Mouse (Mus musculus) urinary bladder, adult 18-20 months (tissue): ENCODE data around the gene Iqck.

Experiments used
- DNase-seq, 2 experiments: peaks; one replicate each; pipeline ENCODE4 v3.0.0; 2022; ENCODE audit warnings: low spot score in 2 of 2, mixed read lengths in 2 of 2

Iqck gene

DNA sequence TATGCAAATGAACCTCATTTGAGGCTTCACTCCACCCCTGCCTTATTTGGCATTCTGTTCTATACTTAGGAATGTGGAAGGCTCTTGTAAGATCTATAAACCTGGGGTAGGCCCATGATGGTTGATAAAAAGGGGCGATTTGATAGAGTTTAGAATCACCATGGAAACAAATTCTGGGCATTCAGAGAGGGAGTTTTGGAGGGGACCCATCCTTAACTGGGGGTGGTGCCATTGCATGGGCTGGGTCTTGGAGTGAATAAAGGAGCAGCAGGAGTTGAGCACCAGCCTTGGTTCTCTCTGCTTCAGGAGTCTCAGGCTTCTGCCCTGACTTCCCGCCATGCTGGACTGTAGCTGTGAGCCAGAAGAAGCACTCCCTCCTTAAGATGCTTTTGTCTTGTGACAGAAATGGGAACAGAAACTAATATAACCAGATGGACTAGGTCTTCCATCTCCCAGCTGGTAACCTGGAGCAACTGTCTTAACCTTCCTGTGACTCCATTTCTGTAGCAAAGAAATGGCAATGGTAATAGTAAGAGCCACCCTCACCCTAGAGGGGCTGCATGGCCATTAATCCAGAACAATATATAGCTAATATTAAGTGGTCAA is 93.2 kb downstream of the Iqck start:
- no peak for DNase-seq

DNA sequence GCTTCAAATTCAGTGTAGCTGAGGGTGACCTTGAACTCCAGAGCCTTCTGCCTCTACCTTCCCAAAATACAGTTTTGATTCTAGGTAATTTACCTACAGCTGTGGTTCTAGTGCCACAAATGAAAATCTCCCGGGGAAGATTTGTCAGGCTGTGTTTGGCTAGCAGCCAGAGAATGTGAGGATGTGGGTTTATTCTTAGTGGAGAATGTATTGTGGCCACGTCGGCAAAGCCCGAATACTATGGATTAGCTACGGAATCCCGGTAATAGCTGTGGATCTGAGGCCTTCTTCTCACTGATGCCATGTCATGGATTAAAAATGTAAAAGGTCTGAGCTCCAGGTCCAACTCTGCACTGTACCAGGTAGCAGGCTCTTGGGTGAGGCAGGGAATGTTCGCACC is 94.2 kb downstream of the Iqck start:
- DNase-seq, result no peak

DNA sequence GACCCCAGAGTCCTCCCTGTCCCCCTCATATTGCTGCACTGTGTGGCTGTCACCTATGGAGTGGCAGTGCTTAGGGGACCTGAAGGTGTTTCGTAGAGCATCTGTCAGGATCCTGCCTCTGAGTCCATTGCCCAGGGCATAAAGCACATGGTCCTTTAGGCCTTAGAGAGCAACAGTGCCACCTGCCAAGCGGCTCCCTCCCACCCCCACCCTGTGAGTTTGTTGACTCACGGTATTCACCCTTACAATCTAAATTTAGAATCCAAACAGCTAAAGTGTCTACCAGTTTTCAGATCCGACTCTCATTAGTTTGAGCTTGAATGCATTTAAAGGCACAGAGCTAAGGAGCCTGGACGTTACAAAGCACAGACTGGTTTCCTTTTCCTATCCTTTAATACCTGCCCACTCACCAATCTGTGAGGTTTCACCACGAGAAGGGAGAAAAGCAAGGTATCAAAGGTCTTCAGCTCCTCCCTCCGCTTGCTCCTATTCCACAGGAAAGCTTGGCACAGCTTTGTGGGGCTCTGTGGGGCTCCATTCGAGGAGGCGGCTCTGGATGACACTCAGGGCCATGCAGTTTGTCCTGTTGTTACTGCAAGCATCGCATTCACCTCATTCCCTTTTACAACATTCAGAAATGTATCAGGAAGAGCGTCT is 98.2 kb downstream of the Iqck start:
- no peak for DNase-seq

DNA sequence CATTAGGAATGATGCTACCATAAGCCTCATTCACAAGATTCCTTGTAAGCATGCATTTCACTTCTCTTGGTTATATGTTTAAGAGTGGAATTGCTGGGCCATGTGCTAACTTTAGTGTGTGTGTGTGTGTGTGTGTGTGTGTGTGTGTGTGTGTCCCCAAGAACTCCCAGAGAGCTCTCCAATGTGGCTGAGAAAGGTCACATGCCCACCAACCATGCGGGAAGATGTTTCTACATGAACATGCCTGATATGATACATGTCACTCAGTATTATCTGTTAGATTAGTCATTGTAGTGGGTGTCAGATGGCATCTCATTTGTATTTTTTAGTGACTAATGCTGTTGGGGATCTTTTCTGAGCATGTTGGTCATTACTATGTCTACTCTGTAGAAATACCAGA is 99.4 kb downstream of the Iqck start:
- DNase-seq, result no peak

DNA sequence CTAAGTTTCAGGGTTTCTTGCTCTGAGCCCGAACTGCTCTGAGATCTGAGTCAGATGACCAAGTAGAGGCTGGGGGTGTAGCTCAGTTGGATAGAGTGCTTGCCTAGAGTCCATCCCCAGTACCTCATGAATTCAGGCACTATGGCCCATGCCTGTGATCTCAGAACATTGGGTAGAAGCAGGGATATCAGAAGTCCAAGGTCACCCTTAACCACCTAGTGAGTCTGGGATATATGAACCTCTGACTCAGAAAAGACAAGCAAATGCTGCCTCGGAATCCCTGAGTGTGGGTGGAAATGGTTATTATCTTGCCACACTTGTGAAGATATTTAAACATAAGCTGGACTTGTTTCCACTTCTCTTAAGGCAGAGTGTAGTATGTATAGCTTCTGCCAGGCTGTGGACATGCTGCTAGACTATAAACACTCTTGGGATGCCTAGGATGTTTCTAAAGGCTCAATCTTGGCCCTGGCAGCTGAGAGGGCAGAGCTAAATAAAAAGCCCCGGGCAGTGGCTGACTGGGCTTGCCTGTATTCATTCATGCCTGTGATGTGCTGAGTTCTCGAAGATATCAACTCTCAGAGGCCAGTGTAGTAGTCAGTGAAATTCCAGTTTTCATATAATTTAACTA is 101.2 kb downstream of the Iqck start:
- no peak for DNase-seq

DNA sequence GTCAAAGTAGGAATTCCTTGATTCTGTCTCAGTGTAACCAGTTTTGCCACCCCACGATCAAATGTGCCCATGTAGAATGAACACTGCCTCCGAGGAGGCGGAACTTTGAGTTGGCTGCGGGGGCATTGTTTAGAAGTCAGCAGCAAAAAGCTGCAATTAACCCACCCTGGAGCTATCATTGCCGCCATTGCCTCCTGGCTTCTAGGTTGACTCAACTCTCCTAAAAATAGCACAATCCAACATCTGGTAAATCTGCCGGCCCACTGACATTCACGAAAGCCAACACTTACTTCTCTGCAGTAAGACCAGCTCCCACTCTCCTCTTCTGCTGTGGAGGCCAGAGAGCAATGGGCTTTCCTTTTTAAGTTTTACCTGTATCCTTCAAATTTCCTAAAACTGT is 103.7 kb downstream of the Iqck start:
- DNase-seq, result no peak

DNA sequence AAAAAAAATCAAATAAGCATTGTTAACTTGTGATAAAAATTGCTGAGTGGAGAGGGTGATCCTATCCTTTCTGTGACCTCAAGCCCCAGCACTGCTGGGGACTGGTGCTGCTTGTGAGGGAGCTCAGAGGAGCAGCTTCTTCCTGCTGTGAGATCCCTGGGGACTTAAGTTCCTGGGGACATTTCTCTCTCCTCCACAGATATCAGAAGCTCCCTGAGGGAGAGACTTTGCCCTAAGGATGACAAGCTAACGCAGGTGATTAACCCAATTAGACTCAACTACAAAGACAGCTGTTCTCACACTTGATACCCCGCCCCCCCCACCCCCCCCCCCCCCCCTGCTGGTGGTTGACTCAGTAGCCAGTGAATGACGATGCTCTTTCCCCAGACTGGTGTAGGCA is 109.2 kb downstream of the Iqck start:
- no peak for DNase-seq

DNA sequence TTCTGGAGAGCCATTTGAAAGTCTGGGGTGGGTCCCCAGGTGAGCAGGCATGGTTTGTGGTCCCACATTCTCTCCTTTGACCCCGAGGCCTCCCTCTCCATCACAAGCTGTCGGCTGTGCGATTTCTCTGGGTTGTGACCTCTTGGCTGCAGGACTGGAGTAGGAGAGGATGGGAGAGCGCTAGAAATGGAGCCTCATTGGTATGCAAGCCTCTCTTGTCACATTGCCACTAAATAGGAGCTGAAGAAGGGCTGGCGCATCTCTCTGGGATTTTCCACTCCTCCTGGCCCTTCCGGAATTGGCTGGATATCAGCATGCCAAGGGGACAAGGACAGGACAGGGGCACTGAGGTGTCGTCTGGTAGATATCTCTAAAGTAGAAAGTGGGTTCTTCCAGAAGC is 109.6 kb downstream of the Iqck start:
- no peak for DNase-seq

DNA sequence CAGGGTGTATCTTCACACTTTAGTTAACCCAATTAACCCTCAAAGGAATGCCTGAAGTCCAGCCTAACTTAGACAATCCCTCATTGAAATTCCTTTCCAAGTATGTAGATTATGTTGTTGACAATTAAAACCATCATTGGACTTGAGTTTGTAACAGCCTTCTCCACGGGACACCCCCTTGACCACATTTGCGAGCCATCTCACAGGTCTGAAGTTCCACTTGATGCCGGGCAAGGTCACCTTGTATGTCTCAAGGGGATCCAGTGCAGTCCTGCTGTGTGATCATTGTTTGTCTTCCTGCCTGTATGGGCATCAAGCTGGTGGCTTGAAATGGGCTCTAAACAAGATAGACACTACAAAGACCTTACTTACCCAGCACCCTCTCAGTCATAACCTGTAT is 113.3 kb downstream of the Iqck start:
- no peak for DNase-seq

DNA sequence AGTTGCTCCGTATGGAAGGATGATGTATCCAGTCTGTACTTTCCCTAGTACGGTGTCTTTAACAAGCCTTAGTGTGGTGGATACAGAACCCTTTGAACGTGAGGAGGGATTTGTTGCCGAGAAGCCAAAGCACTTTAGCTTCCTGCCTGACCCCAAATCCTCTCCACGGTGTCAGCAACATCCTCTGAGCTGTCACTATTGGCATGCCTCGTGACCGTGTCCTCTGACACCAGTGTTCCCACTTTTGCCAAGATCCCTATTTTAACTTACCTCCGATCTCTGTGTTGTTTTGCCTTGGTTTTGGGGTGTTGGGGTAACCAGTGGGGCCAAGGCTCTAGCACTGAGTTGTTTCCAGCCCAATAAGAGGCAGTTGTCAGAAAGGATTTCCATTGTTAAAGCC is 115.9 kb downstream of the Iqck start:
- DNase-seq, result no peak

DNA sequence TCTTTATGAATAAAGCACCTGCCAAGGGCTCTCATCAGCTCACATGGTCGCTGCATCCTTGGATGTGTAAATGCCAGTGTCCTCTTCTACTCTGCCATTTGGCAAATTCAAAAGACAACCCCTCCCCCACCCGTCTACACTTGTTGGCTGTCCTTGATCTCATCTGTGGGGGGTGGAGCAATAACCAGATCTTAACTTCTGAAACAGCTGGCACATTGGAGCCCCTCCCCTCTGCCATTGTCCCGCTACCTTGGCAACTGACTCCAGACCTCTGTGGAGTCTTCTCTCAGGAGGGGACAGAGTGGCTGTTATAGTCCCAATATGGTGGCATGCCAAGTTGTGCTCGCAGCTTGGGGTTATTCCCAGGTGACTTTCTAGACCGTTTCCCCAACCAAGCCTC is 116.8 kb downstream of the Iqck start:
- no peak for DNase-seq

DNA sequence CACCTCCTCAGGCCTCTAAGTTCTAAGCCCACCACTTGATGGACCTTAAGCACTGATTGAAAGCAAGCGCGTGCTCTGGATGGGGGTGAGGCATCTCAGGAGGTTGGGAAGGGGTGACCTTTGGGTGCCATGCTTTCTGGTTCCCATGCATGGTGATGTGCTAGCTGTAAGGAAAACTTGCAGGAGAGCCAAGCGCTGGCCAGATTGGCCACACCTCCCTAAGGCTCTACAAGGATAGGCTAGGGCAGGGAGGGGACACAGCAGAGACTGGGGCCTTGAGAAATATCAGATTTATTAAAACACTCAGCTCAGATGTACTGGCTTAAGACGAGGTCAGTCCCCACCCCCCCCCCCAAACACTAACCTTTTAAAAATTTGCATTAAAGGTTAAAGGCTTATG is 117.8 kb downstream of the Iqck start:
- no peak for DNase-seq

DNA sequence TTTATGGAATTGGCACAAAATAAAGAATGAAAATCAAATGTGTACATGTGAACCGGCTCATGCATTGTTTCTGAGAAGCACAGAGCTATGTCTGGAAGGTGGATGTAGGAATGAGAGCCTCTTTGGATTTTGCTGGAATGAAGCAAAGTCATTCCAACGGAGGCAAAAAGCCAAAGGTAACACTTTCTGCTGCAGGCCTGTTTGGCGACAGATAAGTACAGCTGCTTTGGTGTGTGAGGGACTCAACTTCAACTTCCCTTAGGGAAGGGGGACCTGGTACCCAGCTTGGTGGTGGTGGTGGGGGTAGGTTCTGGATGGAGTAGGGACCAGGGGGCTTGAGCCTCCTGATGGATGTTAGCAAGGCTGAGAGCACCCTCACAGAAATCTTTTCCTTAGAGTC is 120.3 kb downstream of the Iqck start:
- no peak for DNase-seq

DNA sequence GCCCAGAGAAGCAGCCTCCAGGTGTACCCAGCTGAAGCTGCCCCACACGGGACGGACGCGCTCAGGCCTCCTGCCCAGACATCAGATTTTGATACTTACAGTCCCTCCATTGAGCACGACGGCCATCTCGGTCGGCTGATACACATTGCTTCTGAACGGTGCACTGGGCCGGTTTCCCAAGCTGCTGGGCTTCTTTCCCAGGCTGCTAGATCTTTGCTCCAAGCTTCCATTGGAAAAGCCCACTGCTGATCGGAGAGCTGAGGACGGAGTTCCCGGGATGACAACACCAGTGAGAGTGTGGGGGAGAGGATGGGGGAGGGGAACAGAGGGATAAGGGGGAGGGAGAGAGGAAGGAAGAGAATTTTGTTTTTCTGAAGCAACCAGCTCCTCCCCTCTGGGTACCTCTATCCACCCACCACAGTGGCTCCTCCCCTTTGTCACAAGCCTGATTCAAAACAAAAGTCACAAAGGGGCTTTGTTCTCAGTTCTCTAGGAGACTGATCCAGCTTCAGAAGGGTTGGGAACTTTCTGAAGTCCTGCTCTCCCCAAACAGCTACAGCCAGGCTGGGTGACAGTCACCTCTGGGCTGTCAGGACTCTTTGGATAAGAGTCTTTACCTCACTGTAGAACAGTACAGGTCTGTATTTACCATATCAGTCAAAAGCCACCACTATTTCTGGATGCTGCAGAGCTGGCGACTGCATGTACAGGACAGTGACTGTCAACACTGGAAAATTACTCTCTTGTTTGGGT is 121.0 kb downstream of the Iqck start:
- DNase-seq, result peak in 1 of 2 experiments; percentile 26

DNA sequence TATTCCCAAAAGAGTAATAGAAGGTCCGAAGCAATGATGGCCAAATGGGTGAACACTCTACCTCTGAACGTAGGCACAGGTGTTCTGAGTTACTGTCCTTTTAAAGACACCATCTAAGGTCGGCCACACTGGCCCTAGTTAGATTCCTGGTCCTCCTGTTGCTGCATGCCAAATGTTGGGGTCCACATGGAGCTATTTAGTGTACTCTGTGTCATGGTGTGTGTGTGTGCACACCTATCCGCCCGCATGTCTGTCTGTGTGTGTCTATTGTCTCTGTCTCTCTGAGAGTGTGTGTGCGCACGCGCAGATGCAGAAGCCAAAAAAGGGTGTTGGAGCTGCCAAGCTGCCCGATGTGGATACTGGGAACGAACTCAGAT is 121.6 kb downstream of the Iqck start:
- DNase-seq, result no peak

DNA sequence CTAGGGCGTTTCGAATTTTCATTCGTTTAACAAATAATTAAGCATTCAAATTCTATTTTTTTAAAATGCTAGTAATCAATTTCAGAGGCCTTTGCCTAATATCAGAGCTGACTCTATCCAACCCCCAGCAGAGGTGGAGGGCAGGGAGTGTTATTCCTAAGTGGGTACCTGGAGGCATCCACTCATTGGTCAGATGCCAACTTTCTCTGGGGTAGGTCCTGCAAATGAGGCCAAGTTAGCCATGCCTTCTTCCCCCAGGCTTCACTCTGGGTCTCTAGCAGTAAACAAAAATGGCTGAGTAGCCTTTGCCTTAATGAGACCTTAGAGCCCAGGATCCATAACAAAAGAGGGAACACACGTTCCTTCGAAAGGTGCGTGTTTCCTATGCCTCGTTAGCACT is 123.6 kb downstream of the Iqck start:
- DNase-seq, result no peak

DNA sequence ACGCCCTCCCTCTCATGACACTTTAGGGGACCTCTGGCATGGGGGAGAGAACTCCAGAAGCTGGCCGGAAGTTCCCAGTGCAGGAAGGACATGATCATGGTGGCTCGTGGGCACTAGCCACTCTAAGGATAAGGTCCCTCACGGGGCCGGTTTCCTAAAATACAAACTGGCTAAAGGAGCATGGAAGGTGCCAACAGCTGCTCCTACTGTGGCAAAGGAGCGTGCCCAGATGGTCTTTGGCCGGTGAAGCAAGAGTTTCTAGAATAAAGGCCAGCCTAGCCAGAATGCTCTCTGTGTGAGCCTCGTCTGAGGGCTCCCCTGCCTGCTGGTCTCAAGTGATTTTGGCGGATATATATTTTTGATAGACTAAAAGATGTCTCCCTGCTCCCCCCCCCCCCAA is 124.2 kb downstream of the Iqck start:
- no peak for DNase-seq

DNA sequence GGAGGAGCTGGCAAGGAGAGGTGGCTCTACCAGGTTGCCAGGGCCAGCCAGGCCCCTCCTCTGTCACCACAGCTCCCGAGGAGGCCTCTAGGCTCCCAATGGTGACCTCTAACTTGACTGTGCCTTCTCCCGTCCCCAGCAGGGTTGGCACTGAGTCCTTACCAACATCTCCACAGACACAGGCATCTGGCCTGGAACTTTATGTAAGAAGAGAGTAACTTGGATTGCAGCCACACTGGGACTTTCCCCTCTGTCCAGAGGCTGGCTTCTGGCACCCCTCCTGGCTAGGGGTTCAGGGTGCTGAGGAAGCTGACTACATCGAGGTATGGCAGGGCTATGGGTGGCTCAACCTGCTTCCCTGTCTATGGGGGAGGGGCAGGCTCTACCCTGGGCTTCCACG is 125.8 kb downstream of the Iqck start:
- no peak for DNase-seq

DNA sequence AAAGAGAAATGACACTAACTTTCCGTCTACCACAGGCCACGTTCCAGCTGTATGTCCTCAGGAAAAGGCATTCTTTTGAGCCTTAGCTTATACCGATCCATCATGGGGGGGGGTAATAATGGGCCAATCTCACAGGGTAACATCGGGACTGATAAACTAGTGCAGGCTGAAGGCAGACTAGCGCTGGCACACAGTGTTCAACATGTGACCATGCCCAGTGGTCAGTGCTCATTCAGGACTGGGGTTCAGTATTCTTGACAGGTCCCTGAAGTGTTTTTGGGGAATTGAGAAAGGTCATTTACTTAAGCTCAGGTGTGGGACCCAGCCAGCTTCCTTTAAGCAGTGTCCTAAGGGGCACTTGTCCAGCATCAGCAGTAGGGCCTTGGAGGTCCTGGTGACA is 126.3 kb downstream of the Iqck start:
- no peak for DNase-seq

DNA sequence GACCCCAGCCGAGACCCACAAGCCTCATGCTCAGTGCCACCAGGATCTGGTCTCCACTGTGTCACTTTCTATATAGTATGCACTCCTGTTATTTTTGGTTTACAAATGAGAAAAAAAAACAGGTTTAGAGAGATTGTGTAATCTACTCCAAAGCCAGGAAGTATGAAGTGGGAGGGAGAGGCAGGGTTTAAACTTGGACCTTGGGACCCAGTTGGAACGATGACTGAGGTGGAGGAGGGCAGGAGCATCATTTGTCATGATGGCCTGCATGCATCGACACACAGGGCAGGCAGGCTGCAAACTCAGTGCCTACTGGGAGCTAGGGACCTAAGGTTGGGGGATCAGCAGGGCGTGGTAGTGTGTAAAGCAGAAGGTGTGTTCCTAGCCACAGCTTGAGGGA is 127.0 kb downstream of the Iqck start:
- no peak for DNase-seq

DNA sequence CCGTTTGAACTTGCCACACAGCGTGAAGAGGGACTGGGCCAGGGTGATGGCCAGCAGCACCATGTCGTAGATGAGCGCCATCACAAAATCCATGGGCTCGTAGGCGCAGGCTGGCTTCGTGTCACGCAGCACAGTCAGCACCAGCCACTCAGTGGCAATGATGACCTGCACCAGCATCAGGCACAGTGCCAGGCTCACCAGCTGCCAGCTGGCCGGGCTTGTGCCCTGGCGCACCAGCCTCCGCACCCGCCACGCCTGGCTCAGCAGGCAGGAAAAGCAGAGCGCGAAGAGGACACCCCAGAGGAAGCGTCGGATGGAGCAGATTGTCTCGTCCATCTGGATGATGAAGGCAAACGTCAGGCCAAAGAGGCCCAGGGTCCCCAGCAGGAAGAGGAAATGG is 128.4 kb downstream of the Iqck start:
- no peak for DNase-seq

DNA sequence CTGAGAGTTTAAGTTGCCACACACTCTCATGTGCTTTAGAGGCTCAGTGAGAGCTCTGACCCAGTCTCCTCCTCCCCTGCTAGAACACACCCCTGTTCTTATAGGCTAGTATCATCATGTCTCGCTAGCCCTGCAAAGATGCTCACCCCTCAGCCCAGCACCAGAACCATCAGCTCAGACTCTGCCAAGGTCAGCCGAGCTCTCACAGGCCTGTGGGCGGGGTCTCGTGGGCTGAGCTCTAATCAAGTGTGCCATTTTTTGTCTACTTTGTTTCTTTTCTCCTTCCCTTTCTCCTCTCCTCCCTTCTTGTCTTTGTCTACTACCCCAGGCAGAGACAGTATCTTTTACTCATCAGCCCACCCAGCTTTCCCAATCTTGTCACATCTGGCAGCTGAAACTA is 130.2 kb downstream of the Iqck start:
- no peak for DNase-seq

DNA sequence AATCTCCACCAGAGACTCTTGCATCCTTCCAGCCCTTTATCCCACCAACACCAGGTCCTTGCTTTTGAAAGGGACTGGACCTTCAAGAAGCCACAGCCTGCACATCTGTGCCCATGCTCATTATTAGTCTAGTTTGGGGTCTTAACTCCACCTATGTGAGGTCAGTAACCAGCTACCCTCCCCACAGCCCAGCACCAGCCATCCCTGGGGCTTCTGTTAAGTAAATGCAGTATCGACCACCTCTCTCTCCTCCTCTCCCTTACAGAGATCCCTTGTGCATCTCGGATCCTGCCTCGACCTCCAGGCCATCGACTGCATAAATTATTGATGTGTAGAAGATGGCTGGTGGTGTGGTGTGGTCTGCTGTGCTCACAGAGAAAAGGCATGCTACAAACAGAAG is 130.8 kb downstream of the Iqck start:
- no peak for DNase-seq
